Mouse (Mus musculus) spleen, adult 2 months (tissue): Measurements from ENCODE around the gene Pik3cb. TPM values are rescaled to one million over a fixed set of nuclear protein-coding genes. Genes with fewer than 3 reads are reported as not detected.

Experiments used
- DNase-seq, 2 experiments: peaks; one replicate each; pipeline versions ENCODE4 v3.0.0 to v3.0.0-alpha.2; 2012 to 2021; ENCODE audit warnings: low spot score in 2 of 2, low read depth in 1 of 2
- H3K27ac ChIP-seq: fragments of 200-500 bp; 2 replicates; pipeline ENCODE4 v1.5.1; 2012; ENCODE audit warnings: low read length, inconsistent platforms; ENCODE audit not compliant: insufficient read depth
- H3K27me3 ChIP-seq: fragments of 200-500 bp; 2 replicates; pipeline ENCODE4 v1.6.1; 2012; ENCODE audit warnings: mild to moderate bottlenecking, moderate library complexity, low read length, inconsistent platforms; ENCODE audit not compliant: control insufficient read depth, insufficient read depth
- H3K36me3 ChIP-seq: fragments of 200-500 bp; 2 replicates; pipeline ENCODE4 v1.6.1; 2012; ENCODE audit warnings: mild to moderate bottlenecking, low read length, inconsistent platforms; ENCODE audit not compliant: control insufficient read depth, insufficient read depth
- H3K4me1 ChIP-seq: fragments of 200-500 bp; 2 replicates; pipeline ENCODE4 v1.6.1; 2011; ENCODE audit warnings: inconsistent platforms; ENCODE audit not compliant: control insufficient read depth, insufficient read depth, insufficient read length
- H3K4me3 ChIP-seq: fragments of 200-500 bp; 2 replicates; pipeline ENCODE4 v1.5.1; 2011; ENCODE audit warnings: mild to moderate bottlenecking, inconsistent platforms; ENCODE audit not compliant: insufficient read depth, insufficient read length; ENCODE audit errors: extremely low read depth
- CTCF ChIP-seq: fragments of 200-500 bp; IDR thresholded peaks from 2 replicates; pipeline ENCODE4 v1.5.1; 2011; ENCODE audit warnings: mild to moderate bottlenecking, inconsistent platforms; ENCODE audit not compliant: insufficient read depth, insufficient read length, insufficient replicate concordance; ENCODE audit errors: extremely low read depth
- POLR2A ChIP-seq: fragments of 200-500 bp; IDR thresholded peaks from 2 replicates; pipeline ENCODE4 v1.6.1; 2011; ENCODE audit warnings: low read depth, low read length, inconsistent platforms
- WGBS: fragments of 180-500 bp; shearing (Covaris S2); methylation state at CpG from one replicate; pipeline ENCODE4 v1.1.7; 2018; 5-methylcytosine and 5-hydroxymethylcytosine counted together
- polyA plus RNA-seq: library from polyadenylated mRNA; depleted of rRNA; stranded (reverse); fragments of >200 nt; gene quantifications from 2 replicates; pipeline ENCODE4 v1.2.3, GENCODE M21; 2012

Gene Pik3cb
- polyA plus RNA-seq, 1 experiment, result 2.9 TPM

GRCm38 (mm10) chr9:99137301-99137700, 3.1 kb downstream of the Pik3cb start:
- no peaks in the 10 kb centered on the region for H3K4me1 ChIP-seq
- DNase-seq, result no peak
- no peak for TF ChIP-seq CTCF
- no peak for TF ChIP-seq POLR2A
- no peak overlapping the region for H3K27ac ChIP-seq
- peaks cover 10% of the 10 kb centered on the region for H3K27me3 ChIP-seq
- no peak overlapping the region for H3K4me3 ChIP-seq
- H3K36me3 ChIP-seq, result no peaks in the 10 kb centered on the region
- 88% methylated on average over 5 of the region's 5 CpGs for WGBS

DNA sequence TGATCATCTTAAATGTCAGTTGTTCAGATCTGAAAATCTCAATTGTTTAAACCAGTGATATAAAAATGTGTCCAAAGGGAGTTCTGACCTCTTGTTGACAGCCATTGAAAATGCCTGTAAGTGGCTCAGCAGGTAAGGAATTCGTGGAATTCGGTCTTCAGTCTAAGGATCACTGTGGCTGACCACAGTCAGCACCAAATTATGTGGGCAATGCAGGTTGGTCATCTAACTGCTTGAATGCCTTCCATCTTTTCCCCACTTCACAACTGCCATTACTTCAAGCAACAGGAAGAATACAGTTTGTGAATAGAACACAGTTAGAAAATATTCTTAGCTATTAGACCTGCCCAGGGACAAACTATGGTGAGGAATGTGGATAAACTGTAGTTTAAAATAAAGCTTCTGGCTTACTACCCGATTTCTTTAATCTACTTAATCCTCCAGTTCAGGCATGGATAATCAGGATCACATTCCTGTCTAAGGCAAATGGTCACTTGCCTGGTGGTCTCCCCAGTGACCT, 8.4 kb downstream of the Pik3cb start:
- TF ChIP-seq POLR2A (no peak), CTCF (no peak)
- Histone ChIP-seq H3K4me3 (no peak overlapping the region), H3K4me1 (no peaks in the 10 kb centered on the region), H3K27me3 (no peaks in the 10 kb centered on the region), H3K27ac (no peak overlapping the region), H3K36me3 (no peaks in the 10 kb centered on the region)
- WGBS, result 85% methylated on average over 3 of the region's 3 CpGs
- DNase-seq, result no peak

GRCm38 (mm10) chr9:99131119-99131518, 9.3 kb downstream of the Pik3cb start:
- Histone ChIP-seq H3K4me3 (no peak overlapping the region), H3K27me3 (no peaks in the 10 kb centered on the region), H3K36me3 (no peaks in the 10 kb centered on the region), H3K27ac (no peak overlapping the region), H3K4me1 (no peaks in the 10 kb centered on the region)
- DNase-seq, result no peak
- TF ChIP-seq CTCF (no peak), POLR2A (no peak)
- WGBS, result 88% methylated on average over 4 of the region's 4 CpGs

GRCm38 (mm10) chr9:99127578-99127977, 12.8 kb downstream of the Pik3cb start:
- H3K36me3 ChIP-seq, result no peaks in the 10 kb centered on the region
- TF ChIP-seq POLR2A (no peak), CTCF (no peak)
- 94% methylated on average over 7 of the region's 7 CpGs for WGBS
- H3K27me3 ChIP-seq, result no peaks in the 10 kb centered on the region
- no peaks in the 10 kb centered on the region for H3K4me1 ChIP-seq
- no peak overlapping the region for H3K27ac ChIP-seq
- no peak for DNase-seq
- H3K4me3 ChIP-seq, result no peak overlapping the region

DNA sequence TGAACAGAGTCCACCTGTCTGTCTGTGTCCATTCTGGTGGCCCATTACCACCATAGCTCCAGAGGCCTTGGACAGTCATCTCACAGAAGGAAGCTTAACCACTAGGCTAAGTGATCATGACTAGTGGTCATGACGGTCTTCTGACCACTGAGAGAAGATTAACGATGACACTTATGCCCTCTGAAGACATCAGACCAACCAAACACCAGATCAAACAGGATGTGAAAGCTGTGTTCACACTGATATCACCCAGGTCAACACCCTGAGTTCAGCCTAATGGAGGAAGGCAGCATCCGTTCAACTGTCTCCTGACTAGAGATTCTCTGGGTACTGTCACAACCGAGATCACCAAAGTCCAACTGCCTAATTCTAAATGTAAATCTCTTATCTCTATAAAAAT, 17.7 kb downstream of the Pik3cb start:
- Histone ChIP-seq H3K4me3 (no peak overlapping the region), H3K4me1 (no peaks in the 10 kb centered on the region), H3K27ac (no peak overlapping the region), H3K36me3 (no peaks in the 10 kb centered on the region), H3K27me3 (no peaks in the 10 kb centered on the region)
- WGBS, result 58% methylated on average over 4 of the region's 4 CpGs
- TF ChIP-seq CTCF (no peak), POLR2A (no peak)
- DNase-seq, result no peak

- Histone ChIP-seq H3K27me3 (no peaks in the 10 kb centered on the region), H3K4me3 (no peak overlapping the region), H3K36me3 (no peaks in the 10 kb centered on the region), H3K27ac (no peak overlapping the region), H3K4me1 (no peaks in the 10 kb centered on the region; the same call in 1 of the 2 replicates)
- WGBS, result 86% methylated on average over 12 of the region's 12 CpGs
- TF ChIP-seq POLR2A (no peak), CTCF (no peak)
- DNase-seq, result no peak
Measured at GRCm38 (mm10) chr9:99112409-99112808, 28.0 kb downstream of the Pik3cb start.

- no peaks in the 10 kb centered on the region for H3K27me3 ChIP-seq
- TF ChIP-seq CTCF (no peak), POLR2A (no peak)
- no peaks in the 10 kb centered on the region for H3K36me3 ChIP-seq
- H3K4me1 ChIP-seq, result no peaks in the 10 kb centered on the region; the same call in 1 of the 2 replicates
- 88% methylated on average over 1 of the region's 1 CpGs for WGBS
- no peak overlapping the region for H3K27ac ChIP-seq
- no peak for DNase-seq
- no peak overlapping the region for H3K4me3 ChIP-seq
Measured at GRCm38 (mm10) chr9:99111085-99111484, 29.3 kb downstream of the Pik3cb start.

- no peaks in the 10 kb centered on the region for H3K36me3 ChIP-seq
- no peak for TF ChIP-seq POLR2A
- 80% methylated on average over 5 of the region's 5 CpGs for WGBS
- DNase-seq, result no peak
- H3K27ac ChIP-seq, result peak overlapping the region; percentile 12; the same call in 1 of the 2 replicates
- no peaks in the 10 kb centered on the region for H3K27me3 ChIP-seq
- no peaks in the 10 kb centered on the region; the same call in 1 of the 2 replicates for H3K4me1 ChIP-seq
- no peak overlapping the region for H3K4me3 ChIP-seq
Measured at GRCm38 (mm10) chr9:99110213-99110612, 30.2 kb downstream of the Pik3cb start.
